Mouse (Mus musculus) ES-Bruce4 (cell line): Measurements from ENCODE around the gene Rin3.

Source experiments
- CTCF ChIP-seq: IDR thresholded peaks from one replicate; pipeline ENCODE4 v1.8.1; 2011; ENCODE audit warnings: low read depth, low read length
- EP300 ChIP-seq: IDR thresholded peaks from 2 replicates; pipeline ENCODE4 v1.6.1; 2011; ENCODE audit warnings: low read depth, low read length; ENCODE audit not compliant: insufficient read depth
- POLR2A ChIP-seq: IDR thresholded peaks from one replicate; pipeline ENCODE4 v1.8.1; 2011; ENCODE audit warnings: low read length; ENCODE audit not compliant: insufficient read depth

GRCm38 (mm10) chr12:102270776-102271405 is 12.0 kb upstream of the Rin3 start:
- TF ChIP-seq POLR2A: no peak
- no peak for TF ChIP-seq CTCF
- no peak for TF ChIP-seq EP300
